Mouse (Mus musculus) gastrocnemius, postnatal 14 days (tissue): Measurements from ENCODE around the gene Ppdpf. TPM values are rescaled to one million over a fixed set of nuclear protein-coding genes. Genes with fewer than 3 reads are reported as not detected.
A peak's percentile ranks its signal among the peaks of the same experiment; 100 is the strongest.
"Not testable (repeated sequence)": the region's sequence is repeated elsewhere in the genome, so short reads cannot be mapped to it uniquely, and the experiment has no call there.

Experiments
- DNase-seq: peaks from one replicate; pipeline ENCODE4 v3.0.0; 2021; ENCODE audit warnings: mixed read lengths
- intact Hi-C: fragments of 180-260 bp; cut with DNase I; formaldehyde crosslinking; loops from one replicate; pipeline ENCODE4 v1.15.1; 2025; ENCODE audit warnings: low total_unique reads
- total RNA-seq, 2 experiments: library from RNA; stranded (reverse); gene quantifications; 2 replicates each; pipeline ENCODE4 v1.2.3; 2021

The Ppdpf gene
- total RNA-seq, 2 experiments from 2014 or later, result 52.9 to 58.5 TPM

DNA sequence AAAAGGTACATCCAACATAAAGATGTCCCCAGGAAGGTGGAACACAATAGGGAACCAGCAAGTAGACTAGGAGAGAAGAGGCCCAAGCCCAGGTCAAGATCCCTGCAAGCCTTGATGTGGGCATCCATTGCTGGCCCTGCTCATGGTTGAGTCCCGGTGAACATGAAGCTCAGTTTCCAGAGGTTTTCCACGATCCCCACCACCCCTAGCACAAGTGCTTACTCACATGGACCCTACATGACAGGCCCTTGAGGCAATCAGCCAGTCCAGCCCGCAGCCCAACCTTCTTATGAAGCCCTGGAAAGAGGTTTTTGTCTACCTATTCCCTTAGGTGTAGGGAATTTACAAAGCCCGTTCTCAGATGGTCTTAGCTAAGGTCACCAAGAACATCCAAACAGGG lies 29.9 kb upstream of the Ppdpf start:
- DNase-seq, result no peak
- intact Hi-C loops, result no loop called here

DNA sequence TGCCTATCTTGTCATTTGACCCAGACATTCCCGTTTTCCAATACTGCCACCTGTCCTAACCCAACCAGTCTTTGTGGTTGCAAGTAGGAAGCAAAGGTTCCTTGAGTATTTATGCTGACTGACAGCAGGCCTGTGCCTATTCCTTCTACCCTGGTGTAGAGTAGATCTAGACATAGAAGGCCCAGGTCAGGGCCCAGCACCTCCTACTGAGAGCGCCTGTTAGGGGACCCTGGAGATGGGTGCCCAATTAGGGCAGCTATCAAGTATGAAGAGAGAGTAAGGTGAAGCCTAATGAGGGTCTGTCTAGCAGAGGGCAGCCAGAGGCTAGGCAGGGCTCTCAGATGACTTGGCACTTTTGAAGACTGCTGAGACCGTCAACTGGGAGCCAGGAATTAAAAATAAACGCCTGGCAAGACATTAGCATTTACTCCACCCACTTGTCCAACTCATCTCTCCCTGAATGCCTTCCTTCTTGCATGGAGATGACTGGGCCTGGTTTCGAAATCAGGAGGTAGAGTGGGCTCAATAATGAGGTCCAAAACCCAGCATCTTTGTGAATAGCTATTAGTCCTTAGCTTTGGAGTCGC lies 29.2 kb upstream of the Ppdpf start:
- intact Hi-C loops, result no loop called here
- no peak for DNase-seq

DNA sequence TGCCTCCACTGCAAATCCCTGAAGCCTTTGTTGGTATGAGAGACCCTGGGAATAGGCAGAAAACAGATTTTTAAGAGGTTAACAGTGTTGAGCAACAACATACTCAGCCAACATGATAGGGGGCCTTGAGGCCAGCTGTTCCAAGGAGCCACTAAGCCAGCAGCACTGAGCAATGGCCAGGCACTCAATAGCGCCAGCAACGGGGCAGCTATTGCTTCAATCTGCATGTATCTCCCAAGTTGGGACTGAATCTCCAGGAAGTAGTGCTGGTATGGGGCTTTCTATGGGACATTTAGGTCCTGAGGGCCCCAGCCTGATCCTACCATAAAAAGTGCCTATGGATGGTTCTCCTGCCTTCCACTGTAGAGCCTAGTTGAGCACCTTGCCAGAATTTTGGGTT lies 28.6 kb upstream of the Ppdpf start:
- no peak for DNase-seq
- intact Hi-C loops, result no loop called here

DNA sequence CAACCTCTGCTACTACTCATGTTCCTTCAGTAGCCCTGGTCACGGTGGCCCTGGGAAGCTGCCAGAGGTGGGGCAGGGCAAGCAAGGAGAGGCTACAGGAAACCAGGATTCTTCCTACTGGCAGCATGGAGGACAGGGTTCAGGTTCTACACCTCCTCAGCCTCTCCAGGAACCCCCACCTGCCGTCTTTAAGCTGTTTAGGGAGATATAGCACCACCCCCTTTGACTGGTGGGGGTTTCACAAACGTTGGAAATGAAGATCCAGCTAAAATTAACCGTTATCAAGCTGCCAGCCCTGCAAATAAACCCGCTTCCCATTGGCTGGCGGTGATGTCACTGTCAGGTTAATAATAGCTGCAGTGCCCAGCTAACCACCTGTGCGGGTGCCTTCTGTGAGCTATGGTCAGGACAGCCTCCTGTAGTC lies 27.9 kb upstream of the Ppdpf start:
- intact Hi-C loops, result no loop called here
- peak; percentile 64 for DNase-seq

DNA sequence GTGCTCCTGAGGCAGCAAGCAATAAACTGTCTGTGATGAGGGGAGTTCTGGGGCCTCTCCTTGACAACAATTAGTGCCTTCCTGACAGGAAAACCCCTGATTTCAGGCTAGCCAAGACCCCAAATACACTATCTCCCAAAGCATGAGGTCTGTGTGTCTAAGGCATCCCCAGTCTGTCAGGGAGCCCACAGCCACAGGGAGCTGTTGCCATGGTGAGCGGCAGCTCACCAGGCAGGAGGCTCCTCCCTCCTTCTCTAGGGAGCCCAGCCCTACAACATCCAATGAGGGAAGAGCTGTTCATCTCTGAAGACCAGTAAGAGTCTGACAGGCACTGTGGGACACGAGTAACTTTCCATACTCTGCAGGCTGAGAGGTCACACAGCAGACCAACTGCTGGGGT lies 27.3 kb upstream of the Ppdpf start:
- intact Hi-C loops, result no loop called here
- DNase-seq, result no peak

DNA sequence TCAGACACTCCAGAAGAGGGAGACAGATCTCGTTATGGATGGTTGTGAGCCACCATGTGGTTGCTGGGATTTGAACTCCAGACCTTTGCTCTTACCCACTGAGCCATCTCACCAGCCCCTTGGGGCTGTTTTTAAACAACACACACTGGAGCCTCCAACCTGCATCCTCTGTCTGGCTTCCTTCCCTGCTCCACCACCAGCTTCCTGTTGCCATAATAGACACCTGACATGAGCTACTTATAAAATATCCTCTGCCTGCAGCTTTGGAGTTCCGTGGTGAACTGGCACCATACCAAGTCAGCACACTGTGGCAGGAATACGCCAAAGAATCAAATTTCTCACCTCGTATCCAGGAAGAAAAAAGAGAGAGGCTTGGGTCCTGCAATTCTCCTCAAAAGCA lies 26.2 kb upstream of the Ppdpf start:
- DNase-seq, result no peak
- intact Hi-C loops, result no loop called here

DNA sequence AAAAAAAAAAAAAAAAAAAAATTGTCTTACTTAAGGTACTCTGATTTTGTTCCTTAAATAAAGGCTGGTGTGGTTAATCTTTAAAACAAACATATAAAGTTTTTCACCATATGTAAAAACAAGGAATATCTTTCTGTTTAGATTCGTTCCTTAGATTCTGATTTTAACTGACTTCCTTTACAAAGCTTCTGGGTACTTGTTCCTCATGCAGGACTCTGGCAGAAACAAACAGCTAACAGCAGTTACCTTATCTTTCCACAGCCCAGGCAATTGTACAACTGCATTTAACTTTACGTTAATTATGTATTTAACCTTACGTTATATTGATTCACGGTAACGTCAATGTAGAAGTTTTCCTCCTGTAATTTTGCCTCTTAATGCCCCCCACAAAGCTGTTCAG lies 20.6 kb upstream of the Ppdpf start:
- intact Hi-C loops, result no loop called here
- no peak for DNase-seq

DNA sequence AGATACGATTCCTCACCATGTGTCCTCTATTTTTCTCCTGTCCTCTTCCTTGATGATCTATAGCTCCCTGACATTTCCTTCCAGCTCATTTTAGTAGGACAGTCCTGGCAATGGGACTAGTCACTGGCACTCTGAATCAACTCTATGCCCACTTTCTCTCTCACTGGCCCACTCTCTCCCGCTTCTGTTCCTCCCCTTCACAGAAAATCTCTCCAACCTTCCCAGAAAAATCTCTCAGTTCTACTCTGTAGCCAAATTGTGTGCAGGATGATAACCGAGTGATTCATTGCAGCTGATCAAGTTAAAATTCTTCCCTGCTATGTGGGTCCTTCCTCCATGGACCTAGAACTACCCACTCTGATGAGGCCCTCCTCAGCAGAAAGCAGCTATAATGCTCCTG lies 12.4 kb upstream of the Ppdpf start:
- intact Hi-C loops, result no loop called here
- DNase-seq, result no peak

DNA sequence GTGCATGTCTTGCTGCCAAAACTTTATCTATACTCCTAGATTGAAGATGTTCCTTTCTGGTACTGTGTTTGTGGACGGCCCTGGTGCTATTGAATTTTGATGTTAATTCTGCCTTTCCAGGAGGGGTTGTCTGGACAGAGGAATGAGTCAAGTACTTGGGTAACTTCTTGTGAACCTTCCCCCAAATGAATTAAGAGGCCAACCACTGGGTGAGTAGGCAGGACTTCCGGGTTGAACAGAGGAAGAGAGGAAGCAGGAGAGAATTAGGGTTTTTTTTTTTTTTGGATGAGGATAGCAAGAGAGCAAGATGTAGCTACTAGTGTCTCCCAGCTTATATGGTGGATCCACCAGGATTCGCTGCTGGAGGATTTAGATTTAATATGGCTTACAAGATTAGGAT lies 9.0 kb upstream of the Ppdpf start:
- intact Hi-C loops, result no loop called here
- DNase-seq, result no peak

DNA sequence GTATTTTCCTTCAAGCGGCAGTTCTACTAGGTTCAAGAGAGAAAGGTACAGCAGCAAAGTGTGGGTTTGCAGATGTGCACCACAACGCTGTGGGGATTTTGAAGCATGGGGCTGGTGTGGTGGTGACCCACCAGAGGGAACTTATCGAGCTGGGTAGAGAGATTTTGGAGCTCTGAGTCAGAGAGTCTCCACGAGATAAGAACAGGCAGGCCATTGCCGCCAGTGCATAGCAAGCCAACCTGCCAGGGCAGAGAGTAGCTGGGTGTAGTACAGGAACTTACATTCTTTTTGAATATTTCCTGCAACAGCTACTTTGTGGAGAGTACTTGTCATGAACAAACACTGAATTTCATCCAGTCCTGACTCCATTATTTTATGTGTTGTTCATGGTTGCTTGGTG lies 8.6 kb upstream of the Ppdpf start:
- intact Hi-C loops, result no loop called here
- no peak for DNase-seq

DNA sequence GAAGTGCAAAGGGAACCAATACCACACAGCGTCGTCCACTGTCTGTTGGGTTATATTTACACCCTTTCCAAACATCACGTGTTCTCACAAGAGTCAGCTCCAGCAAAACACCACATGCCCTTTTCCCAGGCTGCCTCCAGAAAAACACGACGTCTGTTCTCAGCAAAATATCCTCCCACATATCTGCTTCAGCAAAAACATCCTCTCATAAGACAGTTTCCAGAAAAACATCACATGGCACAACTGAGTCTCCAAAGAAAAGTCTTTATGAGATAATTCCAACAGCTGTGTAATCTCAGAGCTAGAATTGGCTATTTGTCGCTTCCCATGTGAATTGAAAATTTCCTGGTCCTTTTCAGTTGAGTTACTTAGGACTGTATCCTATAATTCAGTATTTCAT lies 6.1 kb upstream of the Ppdpf start:
- DNase-seq, result no peak
- intact Hi-C loops, result loop anchor here (5.0 kb wide), 1 partner anchor 151 kb away; no protein-coding TSS in a partner anchor

DNA sequence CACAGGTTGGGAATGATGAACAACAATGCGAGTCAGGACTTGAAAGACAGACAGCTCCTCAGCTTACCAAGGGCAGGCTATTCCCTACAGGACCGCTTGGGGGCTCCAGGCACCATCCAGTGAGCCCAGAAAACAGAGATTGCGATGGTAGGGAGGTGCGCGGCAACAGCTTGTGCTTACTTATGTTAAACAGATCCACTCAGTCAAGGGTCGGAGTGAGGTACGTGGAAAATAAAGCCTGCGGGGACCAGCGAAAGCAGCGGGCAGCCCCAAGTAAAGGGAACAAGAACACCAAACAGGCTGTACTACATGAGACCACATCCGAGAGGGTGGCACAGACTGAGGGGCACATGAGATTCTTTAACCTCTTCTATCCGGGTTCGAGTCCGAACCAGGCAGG lies 412 bp upstream of the Ppdpf start:
- peak; percentile 80 for DNase-seq
- intact Hi-C loops, result no loop called here

DNA sequence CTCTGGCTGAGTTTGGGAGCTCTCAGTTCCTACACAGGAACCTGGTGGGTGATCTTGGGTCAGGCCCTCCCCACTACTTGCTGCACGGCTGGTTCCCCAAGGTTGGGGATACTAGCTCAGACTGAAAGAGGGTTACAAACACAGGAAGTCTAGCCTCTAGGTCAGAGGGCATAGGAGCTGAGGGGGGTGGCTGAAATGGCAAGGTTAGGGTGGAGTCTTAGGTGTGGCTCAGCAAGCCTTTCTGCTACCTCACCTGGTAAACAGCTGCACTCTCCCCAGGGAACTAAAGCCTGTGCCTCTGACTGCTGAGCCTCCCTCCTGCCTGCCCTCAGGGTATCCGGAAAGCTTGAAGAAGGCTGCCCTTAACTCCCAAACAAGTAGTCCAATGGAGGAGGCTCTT lies 1.6 kb downstream of the Ppdpf start:
- intact Hi-C loops, result no loop called here
- no peak for DNase-seq

DNA sequence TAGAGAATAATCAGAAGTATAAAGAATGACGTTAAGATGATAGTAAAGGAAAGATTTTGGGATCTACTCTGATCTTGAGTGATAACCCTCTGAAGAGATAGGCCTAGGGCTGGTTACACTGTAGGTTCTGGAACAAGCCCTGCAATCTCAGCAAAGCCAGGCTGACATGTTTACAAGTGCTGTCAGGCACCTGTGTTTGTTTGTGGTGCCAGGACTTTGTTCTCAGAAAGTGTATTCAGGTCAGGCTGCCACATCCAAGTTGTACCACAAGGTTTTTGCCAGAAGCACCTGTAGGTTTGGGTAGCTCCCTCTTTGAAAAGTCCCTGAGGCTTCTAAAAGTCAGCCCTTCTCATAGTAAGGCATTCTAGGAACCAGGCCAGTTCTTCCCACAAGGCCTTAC lies 2.3 kb downstream of the Ppdpf start:
- intact Hi-C loops, result no loop called here
- DNase-seq, result no peak

DNA sequence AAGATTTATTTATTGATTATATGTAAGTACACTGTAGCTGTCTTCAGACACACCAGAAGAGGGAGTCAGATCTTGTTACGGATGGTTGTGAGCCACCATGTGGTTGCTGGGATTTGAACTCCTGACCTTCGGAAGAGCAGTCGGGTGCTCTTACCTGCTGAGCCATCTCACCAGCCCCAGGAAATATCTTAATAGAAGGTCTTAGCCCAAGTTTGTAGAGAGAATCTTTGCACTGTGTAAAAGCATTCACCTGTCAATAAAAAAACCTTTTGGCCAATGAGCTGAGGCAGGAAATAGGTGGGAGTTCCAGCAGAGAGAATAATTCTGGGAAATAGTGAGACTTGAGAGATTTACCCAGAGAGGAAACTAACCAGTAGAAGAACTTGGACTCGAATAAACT lies 4.3 kb downstream of the Ppdpf start:
- intact Hi-C loops, DNase-seq: not testable (repeated sequence)

DNA sequence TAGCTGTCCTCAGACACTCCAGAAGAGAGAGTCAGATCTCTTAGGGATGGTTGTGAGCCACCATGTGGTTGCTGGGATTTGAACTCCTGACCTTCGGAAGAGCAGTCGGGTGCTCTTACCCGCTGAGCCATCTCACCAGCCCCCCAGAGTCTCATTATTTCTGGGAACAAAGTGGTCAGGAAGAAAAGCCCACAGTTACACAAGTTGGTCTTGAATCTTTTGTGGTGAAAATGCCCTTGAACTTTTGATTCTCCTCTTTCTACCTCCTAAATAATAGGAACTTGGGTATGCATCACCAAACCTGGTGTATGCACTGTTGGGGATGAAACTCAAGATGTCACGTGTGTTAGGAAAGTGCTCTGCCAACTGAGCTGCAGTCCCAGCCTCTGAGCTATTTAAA lies 4.9 kb downstream of the Ppdpf start:
- DNase-seq, result no peak
- intact Hi-C loops, result no loop called here

DNA sequence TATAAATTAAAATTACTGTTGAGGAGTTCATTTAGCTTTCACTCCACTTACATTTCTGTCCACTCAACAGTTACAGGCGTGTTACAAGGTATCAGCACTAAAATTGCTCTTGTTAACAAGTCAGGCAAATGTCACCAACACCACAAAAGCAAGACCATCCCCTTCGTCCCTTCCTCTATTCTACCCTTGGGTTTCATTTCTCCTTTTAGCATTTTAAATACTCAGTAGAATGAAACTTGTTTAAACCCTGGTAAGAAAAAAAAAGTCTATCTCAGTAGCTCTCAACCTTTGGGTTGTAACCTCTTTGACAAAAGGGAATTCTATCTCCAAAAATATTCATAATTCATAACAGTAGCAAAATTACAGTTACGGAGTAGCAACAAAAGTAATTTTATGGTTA lies 6.0 kb downstream of the Ppdpf start:
- DNase-seq, result no peak
- intact Hi-C loops, result no loop called here

DNA sequence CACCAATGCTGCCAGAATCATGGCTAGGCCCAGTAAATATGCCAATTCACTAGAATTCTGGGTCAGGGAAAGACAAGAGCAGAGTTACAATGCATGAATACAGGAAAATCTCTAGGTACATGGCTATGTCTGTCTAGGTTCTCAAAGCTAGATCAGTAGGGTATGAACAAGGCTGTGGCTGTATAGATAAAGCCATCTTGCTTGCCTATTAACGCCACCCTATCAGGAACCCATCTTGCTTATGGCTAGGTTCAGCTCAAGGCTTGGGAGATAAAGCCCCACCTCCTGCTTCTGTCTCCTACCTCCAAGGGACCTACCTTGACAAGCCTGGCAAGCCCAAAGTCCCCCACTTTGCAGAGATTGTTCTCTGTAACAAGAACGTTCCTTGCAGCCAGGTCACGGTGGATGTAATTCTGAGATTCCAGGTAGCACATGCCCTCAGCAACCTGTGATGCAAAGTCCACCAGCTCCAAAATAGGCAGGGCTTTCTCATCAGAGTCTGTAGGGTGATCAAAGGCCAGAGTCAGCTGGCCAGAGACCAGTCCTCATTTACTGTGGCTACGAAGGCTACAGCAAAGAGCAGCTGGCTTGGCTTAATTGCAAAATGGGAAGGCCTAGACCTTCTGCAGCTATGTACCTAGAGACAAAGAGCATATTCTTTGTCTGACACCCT lies 9.7 kb downstream of the Ppdpf start:
- no peak for DNase-seq
- intact Hi-C loops, result no loop called here

DNA sequence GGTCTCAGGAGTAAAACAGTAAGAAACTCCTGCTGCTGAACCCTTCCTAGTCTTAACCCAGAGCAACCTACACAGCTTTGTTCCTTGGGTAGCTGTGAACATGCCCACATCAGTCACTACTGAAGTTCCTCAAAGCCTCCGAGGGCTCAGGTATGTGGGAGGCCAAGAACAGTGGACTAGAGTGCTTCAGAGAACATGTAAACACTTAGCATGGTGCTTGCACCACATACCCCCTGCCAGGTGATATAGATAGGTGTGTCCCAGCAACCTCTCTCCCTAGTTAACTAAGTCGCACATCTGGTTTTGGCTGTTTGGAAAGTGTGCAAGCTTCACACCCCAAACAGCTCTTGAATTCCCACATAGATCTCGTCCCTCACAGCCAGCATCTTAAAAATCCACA lies 14.6 kb downstream of the Ppdpf start:
- intact Hi-C loops, result no loop called here
- no peak for DNase-seq

DNA sequence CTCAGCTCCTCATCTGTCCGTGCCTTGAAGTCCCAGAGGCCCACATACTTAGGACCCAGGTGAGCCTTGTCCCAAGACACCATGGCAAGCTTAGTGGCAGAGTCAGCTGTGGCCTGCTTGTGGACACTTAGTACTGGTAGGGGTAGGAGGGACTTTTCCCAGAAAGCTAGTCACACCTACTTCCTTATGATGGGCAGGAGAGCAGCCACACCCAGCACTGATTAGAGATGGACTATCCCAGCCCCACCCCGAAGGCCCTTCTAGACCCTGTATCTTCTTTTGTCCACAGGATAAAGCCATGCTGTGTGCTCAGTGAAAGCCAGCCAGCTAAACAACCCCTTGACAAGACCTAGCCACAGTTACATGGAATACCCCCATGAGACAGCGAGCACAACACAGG lies 15.4 kb downstream of the Ppdpf start, which contains the start of gene Ptk6:
TSS of gene Ptk6 (minus strand) at position 368 of the 400 bp plus-strand sequence.
- no peak for DNase-seq
- intact Hi-C loops, result no loop called here

DNA sequence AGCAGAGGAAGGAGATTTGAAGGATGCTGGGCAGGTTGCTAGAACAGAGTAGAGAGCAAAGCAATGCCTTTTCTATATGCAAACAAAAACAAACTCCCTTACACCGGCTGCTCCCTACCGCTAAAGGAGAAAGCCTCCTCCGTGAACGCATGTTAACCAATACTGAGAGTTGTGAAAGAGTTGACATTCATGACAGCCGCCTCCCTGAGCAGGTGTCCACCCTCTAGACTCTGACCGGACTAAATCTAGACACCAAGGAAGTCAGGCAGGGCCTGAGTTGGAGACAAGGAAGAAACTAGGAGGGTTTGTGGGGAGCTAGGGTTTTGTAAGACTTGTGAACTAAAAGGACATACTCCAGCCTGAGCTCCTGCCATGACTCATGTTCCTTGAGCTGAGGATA lies 15.8 kb downstream of the Ppdpf start:
- no peak for DNase-seq
- intact Hi-C loops, result no loop called here

DNA sequence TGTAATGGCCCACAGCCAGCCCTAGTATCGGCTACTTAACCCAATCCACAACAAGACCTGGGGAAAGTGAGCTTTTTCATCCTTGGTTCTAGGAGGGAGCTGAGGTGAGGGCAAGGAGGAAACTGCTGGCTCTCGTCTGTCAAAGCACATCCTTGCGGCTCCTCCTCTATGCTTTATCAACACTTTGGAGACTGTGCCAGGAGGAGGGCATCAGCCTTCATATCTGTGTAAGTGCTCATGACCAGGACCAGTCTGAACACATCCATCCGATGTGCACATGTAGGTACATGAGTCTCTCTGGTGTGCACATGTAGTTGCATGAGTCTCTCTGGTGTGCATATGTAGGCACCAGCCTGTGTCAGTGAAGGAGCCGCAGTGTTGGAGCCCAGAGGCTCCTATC lies 18.6 kb downstream of the Ppdpf start:
- intact Hi-C loops, result no loop called here
- DNase-seq, result no peak
